Mouse (Mus musculus) forebrain, postnatal 0 days (tissue): ENCODE results near the gene Fam20b. TPM values are rescaled to one million over a fixed set of nuclear protein-coding genes. Genes with fewer than 3 reads are reported as not detected.
A peak's percentile ranks its signal among the peaks of the same experiment; 100 is the strongest.

Source experiments
- ATAC-seq: fragments of 200-750 bp; cut with Nextera tagmentation; 2 replicates; pipeline ENCODE4 v1.8.0; 2017; ENCODE audit warnings: mild to moderate bottlenecking, moderate library complexity
- DNase-seq: peaks from one replicate; pipeline ENCODE4 v3.0.0-alpha.2; 2015
- H3K27ac ChIP-seq: fragments of 300-500 bp; sonication (generic); 2 replicates; pipeline ENCODE4 v1.5.1; 2014; ENCODE audit warnings: low read depth, mild to moderate bottlenecking, antibody characterized with exemption, low read length, moderate library complexity, mixed read lengths
- H3K27me3 ChIP-seq: fragments of 300-500 bp; sonication (generic); 2 replicates; pipeline ENCODE4 v1.6.1; 2014; ENCODE audit warnings: mild to moderate bottlenecking, low read length, mixed read lengths; ENCODE audit not compliant: insufficient read depth
- H3K36me3 ChIP-seq: fragments of 300-500 bp; sonication (generic); 2 replicates; pipeline ENCODE4 v1.6.1; 2014; ENCODE audit warnings: mild to moderate bottlenecking, moderate library complexity; ENCODE audit not compliant: insufficient read depth
- H3K4me1 ChIP-seq: fragments of 300-500 bp; sonication (generic); 2 replicates; pipeline ENCODE4 v1.6.1; 2014; ENCODE audit warnings: antibody characterized with exemption; ENCODE audit not compliant: insufficient read depth
- H3K4me2 ChIP-seq: fragments of 300-500 bp; sonication (generic); 2 replicates; pipeline ENCODE4 v1.6.1; 2014; ENCODE audit warnings: low read depth, mild to moderate bottlenecking, moderate library complexity
- H3K4me3 ChIP-seq: fragments of 300-500 bp; sonication (generic); 2 replicates; pipeline ENCODE4 v1.5.1; 2014; ENCODE audit warnings: low read depth, low read length, mixed read lengths
- H3K9ac ChIP-seq: fragments of 300-500 bp; sonication (generic); 2 replicates; pipeline ENCODE4 v1.6.1; 2014; ENCODE audit warnings: mild to moderate bottlenecking
- H3K9me3 ChIP-seq: fragments of 300-500 bp; sonication (generic); 2 replicates; pipeline ENCODE4 v1.6.1; 2016; ENCODE audit warnings: low read length
- CTCF ChIP-seq: sonication (generic); IDR thresholded peaks from 2 replicates; pipeline ENCODE4 v1.5.1; 2016; ENCODE audit warnings: antibody characterized with exemption, control low read depth, low read depth
- WGBS: fragments of 180-500 bp; shearing (Covaris S2); extraction: QIAGEN DNeasy Blood & Tissue Kit; methylation state at CpG from one replicate; pipeline ENCODE4 v1.1.7; 2014; 5-methylcytosine and 5-hydroxymethylcytosine counted together
- polyA plus RNA-seq: library from polyadenylated mRNA; unstranded; fragments of >200 nt; fragmentation: Nextera tagmentation; extraction: Ambion mirVana; gene quantifications from 2 replicates; pipeline ENCODE4 v1.2.1, GENCODE M21; 2015
- total RNA-seq: library from RNA; depleted of rRNA; stranded (reverse); fragments of >200 nt; gene quantifications from 2 replicates; pipeline ENCODE4 v1.2.3, GENCODE M21; 2014; rRNA removed

Gene Fam20b
- total RNA-seq (60.6 and 68.1 TPM in 2 replicates), polyA plus RNA-seq (21.0 and 30.4 TPM in 2 replicates)

DNA sequence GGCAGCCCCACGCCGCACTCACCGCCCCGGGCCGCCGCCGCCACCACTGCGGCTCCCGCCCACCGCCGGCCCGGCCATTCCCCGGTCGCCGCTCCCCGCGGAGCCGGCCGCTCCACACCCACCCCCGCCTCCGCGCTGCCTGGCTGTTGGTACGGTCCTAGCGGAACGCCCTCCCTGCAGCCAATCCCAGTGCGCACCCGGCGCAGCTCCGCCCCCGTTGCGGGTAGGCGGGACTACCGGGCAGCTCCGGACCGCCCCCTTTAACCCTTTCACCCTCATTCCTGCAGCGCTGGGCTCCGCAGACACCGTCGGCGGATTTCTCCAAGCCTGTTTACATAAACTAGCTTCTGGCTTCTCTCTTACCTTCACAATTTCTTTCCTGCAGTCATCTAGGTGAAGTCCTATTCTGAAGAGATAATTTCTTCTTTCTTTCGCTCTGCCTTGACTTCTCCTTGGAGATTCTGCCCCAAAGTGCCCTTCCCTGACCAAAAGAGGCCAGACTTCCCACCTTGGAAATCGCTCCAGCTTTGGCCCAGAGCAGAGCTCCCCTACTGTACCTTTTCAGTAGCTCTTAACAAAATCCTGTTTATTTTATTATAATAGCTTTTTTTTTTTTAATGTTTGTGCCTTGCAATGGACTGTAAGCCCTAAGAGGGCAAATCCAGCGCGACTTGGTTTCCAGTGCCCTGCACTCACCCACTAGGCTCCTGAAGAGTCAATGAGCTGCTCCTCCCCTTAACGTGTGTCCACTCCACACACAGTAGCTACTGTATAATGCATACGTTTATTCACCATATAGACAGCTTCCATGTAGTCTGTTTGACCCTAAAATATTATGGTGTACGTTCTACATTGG lies at the start of gene Fam20b:
Fam20b (minus strand) TSS at position 137 of the 856 bp plus-strand sequence.
- H3K4me1 ChIP-seq = 0 out of 2 replicates have a peak, but pooled peaks cover 10% of the 10 kb centered on the region
- ATAC-seq (peak; percentile 99), DNase-seq (peak; percentile 96)
- H3K9me3 ChIP-seq = no peaks in the 10 kb centered on the region
- H3K27me3 ChIP-seq = no peaks in the 10 kb centered on the region; the same call in 1 of the 2 replicates
- no peaks in the 10 kb centered on the region for H3K36me3 ChIP-seq
- H3K9ac ChIP-seq = peak within 1 kb of the TSS; percentile 77
- H3K27ac ChIP-seq = peak within 1 kb of the TSS; percentile 78
- H3K4me3 ChIP-seq = peak within 1 kb of the TSS; percentile 82
- 3% methylated on average over 39 of the region's 47 CpGs for WGBS
- peak within 1 kb of the TSS; percentile 62 for H3K4me2 ChIP-seq
- no peak for TF ChIP-seq CTCF

DNA sequence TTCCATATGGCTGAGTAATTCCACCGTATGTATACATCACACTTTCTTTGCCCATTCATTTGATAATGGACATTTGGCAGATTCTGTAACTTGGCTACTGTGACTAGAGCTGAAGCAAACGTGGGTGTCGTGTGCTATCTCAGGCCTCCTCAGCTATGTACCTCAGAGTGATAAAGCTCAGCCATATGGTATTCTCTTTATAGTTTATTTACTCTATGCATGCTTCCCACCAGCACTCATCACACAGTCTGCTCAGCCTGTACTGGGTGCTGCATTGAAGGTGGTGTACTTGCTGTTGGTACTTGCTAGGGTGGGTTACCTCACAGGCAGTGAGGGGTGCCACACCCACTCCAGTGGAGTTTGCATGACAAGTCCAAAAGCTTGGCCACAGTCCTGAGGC lies 46.4 kb upstream of the Fam20b start:
- no peak overlapping the region for H3K27ac ChIP-seq
- no peaks in the 10 kb centered on the region for H3K36me3 ChIP-seq
- no peak overlapping the region for H3K4me3 ChIP-seq
- H3K9me3 ChIP-seq = 0 out of 2 replicates have a peak, but pooled peaks cover 7% of the 10 kb centered on the region
- no peak for TF ChIP-seq CTCF
- no peak overlapping the region for H3K4me2 ChIP-seq
- peak; percentile 72 for ATAC-seq
- no peak for DNase-seq
- H3K4me1 ChIP-seq = no peaks in the 10 kb centered on the region
- WGBS = 71% methylated on average over 3 of the region's 3 CpGs
- H3K27me3 ChIP-seq = no peaks in the 10 kb centered on the region
- no peak overlapping the region for H3K9ac ChIP-seq

DNA sequence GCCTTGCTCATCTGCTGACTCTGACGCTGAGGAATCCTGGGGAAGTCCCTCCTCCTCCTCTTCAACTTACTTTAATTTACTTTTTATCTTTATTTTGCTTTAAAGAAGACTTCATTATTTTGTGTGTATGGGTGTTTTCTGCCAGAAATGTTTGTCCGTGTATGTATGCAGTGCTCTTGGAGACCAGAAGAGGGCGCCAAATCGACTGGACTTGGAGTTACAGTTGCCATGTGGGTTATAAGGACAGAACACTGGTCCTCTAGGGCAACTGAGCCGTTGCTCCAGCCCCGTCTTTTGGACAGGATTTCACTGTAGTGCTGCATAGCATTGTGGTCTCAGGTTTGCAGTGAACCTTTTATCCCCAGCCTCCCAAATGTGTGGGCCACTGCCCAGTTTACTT lies 45.7 kb upstream of the Fam20b start:
- Histone ChIP-seq H3K4me2 (no peak overlapping the region), H3K36me3 (no peaks in the 10 kb centered on the region), H3K27ac (no peak overlapping the region), H3K9me3 (0 out of 2 replicates have a peak, but pooled peaks cover 7% of the 10 kb centered on the region), H3K4me3 (no peak overlapping the region), H3K9ac (no peak overlapping the region), H3K27me3 (no peaks in the 10 kb centered on the region), H3K4me1 (no peaks in the 10 kb centered on the region)
- ATAC-seq (no peak), DNase-seq (no peak)
- peak; percentile 16; the same call in 1 of the 2 replicates for TF ChIP-seq CTCF
- WGBS = 77% methylated on average over 6 of the region's 6 CpGs

DNA sequence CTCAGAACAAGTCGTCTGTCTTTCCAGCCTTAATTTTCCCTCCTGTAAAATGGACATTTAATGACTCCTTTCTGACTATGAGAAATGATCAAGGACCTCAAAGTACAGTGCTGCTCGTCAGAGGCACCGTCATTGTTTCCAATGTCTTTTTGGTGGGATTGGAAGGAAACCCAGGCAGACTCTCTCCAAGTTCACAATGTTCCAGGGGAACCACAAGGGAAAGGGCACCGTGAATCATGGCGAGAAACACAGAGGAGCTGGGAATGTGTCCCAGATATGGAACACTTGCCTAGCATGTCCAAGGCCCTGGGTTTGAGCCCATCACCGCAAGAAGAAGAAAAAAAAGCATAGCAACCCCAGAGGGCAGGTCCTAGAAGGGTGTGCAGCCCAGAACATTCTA lies 44.4 kb upstream of the Fam20b start:
- no peaks in the 10 kb centered on the region for H3K4me1 ChIP-seq
- no peak for TF ChIP-seq CTCF
- WGBS = 92% methylated on average over 6 of the region's 6 CpGs
- no peaks in the 10 kb centered on the region for H3K27me3 ChIP-seq
- no peak overlapping the region for H3K4me2 ChIP-seq
- ATAC-seq (no peak), DNase-seq (no peak)
- no peaks in the 10 kb centered on the region for H3K36me3 ChIP-seq
- H3K9me3 ChIP-seq = 0 out of 2 replicates have a peak, but pooled peaks cover 7% of the 10 kb centered on the region
- H3K9ac ChIP-seq = no peak overlapping the region
- H3K27ac ChIP-seq = no peak overlapping the region
- no peak overlapping the region for H3K4me3 ChIP-seq

DNA sequence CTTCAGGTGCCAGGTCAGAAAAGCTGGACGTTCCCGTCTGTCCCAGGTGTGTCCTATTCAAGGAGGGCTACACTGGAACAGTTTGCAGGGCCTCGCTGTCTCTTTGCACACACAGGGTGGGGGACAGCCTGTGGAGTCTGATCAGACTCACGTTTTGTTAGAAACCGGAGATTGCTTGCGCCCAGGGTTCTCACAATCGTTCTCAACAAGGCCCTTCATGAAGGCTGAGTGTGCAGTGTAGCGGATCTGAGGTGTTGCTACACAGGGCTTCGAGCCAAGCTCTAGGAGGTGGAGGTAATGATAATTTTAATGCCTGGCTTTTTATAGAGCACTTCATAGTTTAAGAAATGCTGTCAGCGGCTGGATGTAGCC lies 42.5 kb upstream of the Fam20b start:
- 67% methylated on average over 10 of the region's 10 CpGs for WGBS
- 0 out of 2 replicates have a peak, but pooled peaks cover 3% of the 10 kb centered on the region for H3K9me3 ChIP-seq
- DNase-seq (no peak), ATAC-seq (no peak; the same call in 1 of the 2 replicates)
- no peaks in the 10 kb centered on the region for H3K4me1 ChIP-seq
- TF ChIP-seq CTCF = no peak
- H3K4me2 ChIP-seq = no peak overlapping the region
- no peak overlapping the region for H3K9ac ChIP-seq
- no peak overlapping the region for H3K27ac ChIP-seq
- no peak overlapping the region for H3K4me3 ChIP-seq
- H3K27me3 ChIP-seq = no peaks in the 10 kb centered on the region
- H3K36me3 ChIP-seq = no peaks in the 10 kb centered on the region

DNA sequence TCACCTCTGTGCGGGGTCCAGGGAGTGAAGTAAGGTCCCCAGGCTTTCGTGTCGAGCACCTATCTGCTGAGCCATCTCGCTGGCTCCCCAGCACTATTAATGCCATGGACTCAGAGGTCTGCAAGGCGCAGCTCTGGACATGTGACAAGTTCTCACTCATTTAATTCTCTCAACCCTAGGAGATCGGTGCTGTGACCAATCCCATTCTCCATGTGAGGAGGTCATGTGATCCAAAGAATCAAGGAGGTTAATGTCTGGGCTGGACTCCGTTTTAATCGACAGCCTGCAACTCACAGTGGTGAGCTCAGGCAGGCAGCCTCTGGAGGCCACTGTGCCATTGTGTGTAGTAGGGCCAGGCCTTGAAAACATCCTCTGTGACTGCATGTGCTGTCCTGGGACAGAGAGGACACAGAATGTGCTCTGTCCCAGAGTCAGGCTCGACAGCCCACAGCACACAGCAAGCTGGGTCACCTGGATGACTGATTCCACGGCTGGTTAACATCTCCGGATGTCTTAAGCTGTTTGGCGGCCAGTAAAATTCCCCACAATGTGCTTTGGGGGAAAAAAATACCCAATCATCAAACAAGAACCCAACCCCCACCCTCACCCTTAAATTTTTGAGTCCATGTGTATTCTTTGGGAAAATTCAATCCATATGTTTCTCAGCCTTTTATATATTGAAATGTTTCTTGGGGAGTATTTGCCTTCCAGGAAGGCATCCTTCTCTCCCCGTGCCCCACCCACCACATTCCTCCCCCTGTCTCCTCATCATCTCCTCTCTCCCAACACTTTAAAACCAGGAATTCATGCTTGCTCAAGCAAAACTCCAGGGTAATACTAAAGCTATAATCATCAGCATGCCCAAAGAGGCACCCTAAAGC lies 41.9 kb upstream of the Fam20b start:
- WGBS = 74% methylated on average over 13 of the region's 13 CpGs
- no peak overlapping the region for H3K27ac ChIP-seq
- ATAC-seq = no peak

More for the DNA sequence above, 41.9 kb upstream of the Fam20b start:
- no peak overlapping the region for H3K9ac ChIP-seq
- H3K36me3 ChIP-seq = no peaks in the 10 kb centered on the region
- no peaks in the 10 kb centered on the region for H3K4me1 ChIP-seq
- no peak for DNase-seq
- no peak overlapping the region for H3K4me3 ChIP-seq
- H3K4me2 ChIP-seq = no peak overlapping the region
- TF ChIP-seq CTCF = no peak
- no peaks in the 10 kb centered on the region for H3K9me3 ChIP-seq
- no peaks in the 10 kb centered on the region for H3K27me3 ChIP-seq
